Mouse (Mus musculus): ENCODE measurements around the gene Mptx1.
"Not testable (repeated sequence)": the region's sequence is repeated elsewhere in the genome, so short reads cannot be mapped to it uniquely, and the experiment has no call there.

The Mptx1 gene

GRCm38 (mm10) chr1:174330218-174330617, at the start of gene Mptx1:
TSS of gene Mptx1 (plus strand) at chr1:174330518.
- no peak for DNase-seq (ENCODE audit: low spot score in 2 of 2)

- DNase-seq (ENCODE audit: low spot score in 2 of 2): no peak
Measured at GRCm38 (mm10) chr1:174303162-174303561, 27.2 kb upstream of the Mptx1 start.

GRCm38 (mm10) chr1:174317308-174317707, 13.0 kb upstream of the Mptx1 start:
- DNase-seq (ENCODE audit: low spot score in 2 of 2): no peak

- DNase-seq (ENCODE audit: low spot score in 2 of 2): not testable (repeated sequence)
Measured at GRCm38 (mm10) chr1:174353636-174354035, 23.3 kb downstream of the Mptx1 start.

- no peak for DNase-seq (ENCODE audit: low spot score in 2 of 2)
Measured at GRCm38 (mm10) chr1:174354640-174355039, 24.3 kb downstream of the Mptx1 start.

- DNase-seq (ENCODE audit: low spot score in 2 of 2): no peak
Measured at GRCm38 (mm10) chr1:174364882-174365451, 34.6 kb downstream of the Mptx1 start, which contains the start of gene Olfr417. TSS of gene Olfr417 (plus strand) at chr1:174365122.

GRCm38 (mm10) chr1:174373799-174374198, 43.5 kb downstream of the Mptx1 start:
- DNase-seq (ENCODE audit: low spot score in 2 of 2): no peak

Measured in spleen, postnatal 36 days (tissue).